Mouse (Mus musculus) testis, adult 2 months (tissue): ENCODE measurements around the gene Polr3g. TPM values are rescaled to one million over a fixed set of nuclear protein-coding genes. Genes with fewer than 3 reads are reported as not detected.

Source experiments
- H3K27ac ChIP-seq: fragments of 200-500 bp; 2 replicates; pipeline ENCODE4 v1.5.1; 2012; ENCODE audit warnings: low read depth, low read length; ENCODE audit not compliant: control insufficient read depth, insufficient read depth
- H3K27me3 ChIP-seq: fragments of 200-500 bp; 2 replicates; pipeline ENCODE4 v1.6.1; 2012; ENCODE audit warnings: mild to moderate bottlenecking, low read length, moderate library complexity; ENCODE audit not compliant: control insufficient read depth, insufficient read depth
- H3K36me3 ChIP-seq: fragments of 200-500 bp; 2 replicates; pipeline ENCODE4 v1.6.1; 2012; ENCODE audit warnings: mild to moderate bottlenecking, low read length; ENCODE audit not compliant: control insufficient read depth, insufficient read depth
- H3K4me1 ChIP-seq: fragments of 200-500 bp; 2 replicates; pipeline ENCODE4 v1.6.1; 2012; ENCODE audit warnings: low read length; ENCODE audit not compliant: control insufficient read depth, insufficient read depth
- H3K4me3 ChIP-seq: fragments of 200-500 bp; 2 replicates; pipeline ENCODE4 v1.5.1; 2012; ENCODE audit warnings: low read depth, mild to moderate bottlenecking, low read length, moderate library complexity, mixed read lengths; ENCODE audit not compliant: control insufficient read depth
- CTCF ChIP-seq: fragments of 200-500 bp; IDR thresholded peaks from 2 replicates; pipeline ENCODE4 v1.5.1; 2012; ENCODE audit warnings: low read depth, mild to moderate bottlenecking, inconsistent platforms, low read length, moderate library complexity; ENCODE audit not compliant: control insufficient read depth, insufficient read depth, insufficient replicate concordance
- POLR2A ChIP-seq: fragments of 200-500 bp; IDR thresholded peaks from 2 replicates; pipeline ENCODE4 v1.6.1; 2012; ENCODE audit warnings: low read depth, mild to moderate bottlenecking, inconsistent platforms, low read length, moderate library complexity; ENCODE audit not compliant: control insufficient read depth
- polyA plus RNA-seq: library from polyadenylated mRNA; depleted of rRNA; stranded (reverse); fragments of >200 nt; gene quantifications from 2 replicates; pipeline ENCODE4 v1.2.3, GENCODE M21; 2012; rRNA removed

Polr3g gene
- polyA plus RNA-seq = 4.5 and 7.7 TPM in 2 replicates

- Histone ChIP-seq H3K4me3 (peak within 1 kb of the TSS; percentile 84), H3K36me3 (no peaks in the 10 kb centered on the region), H3K27me3 (no peaks in the 10 kb centered on the region), H3K27ac (peak within 1 kb of the TSS; percentile 46), H3K4me1 (peaks cover 13% of the 10 kb centered on the region)
- TF ChIP-seq POLR2A (peak; percentile 50), CTCF (no peak)
These were observed at the start of gene Polr3g, which contains the start of gene Mblac2 for GRCm38 (mm10) chr13:81710775-81711545. Gene Polr3g (minus strand): TSS chr13:81711013. Gene Mblac2 (plus strand): TSS chr13:81711341.

DNA sequence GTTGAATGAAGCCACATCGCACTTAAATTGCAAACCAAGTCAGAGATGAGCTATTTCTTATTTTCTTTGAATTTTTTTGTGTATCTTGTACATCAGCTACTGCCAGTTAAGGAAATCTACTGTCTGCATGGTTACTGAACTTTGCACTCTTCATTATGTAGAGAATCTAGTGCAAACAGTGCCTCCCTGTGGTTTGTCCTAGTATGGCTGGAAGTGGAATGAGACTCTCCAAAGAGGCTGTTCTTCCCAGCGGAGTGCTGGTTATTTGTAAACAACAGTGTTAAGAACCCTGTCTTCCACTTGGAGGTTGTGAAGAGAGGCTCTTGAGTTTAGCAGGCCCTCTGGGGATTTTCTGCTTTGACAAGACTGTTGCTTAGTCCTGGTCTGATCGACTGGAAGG lies 49.6 kb upstream of the Polr3g start:
- no peak for TF ChIP-seq CTCF
- TF ChIP-seq POLR2A = no peak
- Histone ChIP-seq H3K36me3 (no peaks in the 10 kb centered on the region), H3K4me3 (no peak overlapping the region), H3K27me3 (no peaks in the 10 kb centered on the region), H3K4me1 (no peaks in the 10 kb centered on the region), H3K27ac (no peak overlapping the region)

GRCm38 (mm10) chr13:81757058-81757660 lies 46.3 kb upstream of the Polr3g start:
- Histone ChIP-seq H3K4me1 (no peaks in the 10 kb centered on the region), H3K4me3 (no peak overlapping the region), H3K27me3 (no peaks in the 10 kb centered on the region), H3K36me3 (no peaks in the 10 kb centered on the region), H3K27ac (no peak overlapping the region)
- TF ChIP-seq CTCF = no peak
- no peak for TF ChIP-seq POLR2A

- no peak overlapping the region for H3K4me3 ChIP-seq
- TF ChIP-seq CTCF (no peak), POLR2A (no peak)
- H3K36me3 ChIP-seq = no peaks in the 10 kb centered on the region
- no peaks in the 10 kb centered on the region for H3K27me3 ChIP-seq
- H3K4me1 ChIP-seq = no peaks in the 10 kb centered on the region
- H3K27ac ChIP-seq = no peak overlapping the region
These were observed 44.5 kb upstream of the Polr3g start for GRCm38 (mm10) chr13:81755324-81755723.

DNA sequence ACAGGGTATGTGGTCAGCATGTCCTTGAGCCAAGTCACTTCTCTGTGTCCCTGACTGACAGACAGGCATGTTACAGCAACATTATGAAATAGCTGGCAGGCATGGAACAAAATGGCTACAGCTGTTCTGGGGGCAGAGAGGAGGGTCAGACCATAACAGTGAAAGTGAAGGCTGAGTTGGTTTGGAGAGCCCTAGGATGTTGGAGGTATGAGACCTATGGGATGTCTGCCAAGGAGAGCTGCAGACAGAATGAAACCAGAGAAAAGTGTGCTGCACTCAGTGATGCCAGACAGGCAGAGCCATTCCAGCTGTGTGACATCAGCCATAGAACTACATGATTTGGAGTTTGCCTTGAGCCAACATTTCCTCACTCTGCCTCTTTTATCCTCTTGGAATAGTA lies 44.1 kb upstream of the Polr3g start:
- no peaks in the 10 kb centered on the region for H3K27me3 ChIP-seq
- no peaks in the 10 kb centered on the region for H3K36me3 ChIP-seq
- H3K27ac ChIP-seq = no peak overlapping the region
- no peaks in the 10 kb centered on the region for H3K4me1 ChIP-seq
- TF ChIP-seq CTCF (no peak), POLR2A (no peak)
- H3K4me3 ChIP-seq = no peak overlapping the region

DNA sequence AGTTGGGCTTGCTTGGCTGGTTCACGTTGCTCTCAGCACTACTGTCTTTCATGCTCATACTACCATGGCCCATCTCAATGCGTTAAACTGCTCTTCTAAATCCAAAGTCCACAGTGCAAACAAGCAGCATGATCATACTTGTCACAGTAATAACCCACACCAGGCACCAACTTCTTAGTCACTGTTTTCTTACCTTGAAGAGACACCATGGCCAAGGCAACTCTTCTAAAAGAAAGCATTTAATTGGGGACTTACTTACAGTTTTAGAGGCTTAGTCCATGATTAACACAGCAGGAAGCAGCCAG lies 33.2 kb upstream of the Polr3g start:
- Histone ChIP-seq H3K4me1 (no peaks in the 10 kb centered on the region), H3K27me3 (no peaks in the 10 kb centered on the region), H3K4me3 (no peak overlapping the region), H3K27ac (no peak overlapping the region), H3K36me3 (no peaks in the 10 kb centered on the region)
- TF ChIP-seq POLR2A (no peak), CTCF (no peak)

GRCm38 (mm10) chr13:81743391-81744091 lies 32.7 kb upstream of the Polr3g start:
- Histone ChIP-seq H3K4me1 (no peaks in the 10 kb centered on the region), H3K36me3 (no peaks in the 10 kb centered on the region), H3K4me3 (no peak overlapping the region), H3K27ac (no peak overlapping the region), H3K27me3 (no peaks in the 10 kb centered on the region)
- TF ChIP-seq CTCF (no peak), POLR2A (no peak)
